Mouse (Mus musculus) midbrain, embryonic 10.5 days (tissue): ENCODE measurements around the gene Myof. TPM values are rescaled to one million over a fixed set of nuclear protein-coding genes. Genes with fewer than 3 reads are reported as not detected.
A peak's percentile ranks its signal among the peaks of the same experiment; 100 is the strongest.

Source experiments
- DNase-seq: peaks from one replicate; pipeline ENCODE4 v3.0.0-alpha.2; 2017; ENCODE audit warnings: low spot score
- H3K27ac ChIP-seq: fragments of 300-500 bp; sonication (generic); replicated peaks from 2 replicates; pipeline ENCODE4 v1.5.1; 2016; ENCODE audit warnings: mild to moderate bottlenecking
- H3K27me3 ChIP-seq: fragments of 300-500 bp; sonication (generic); 2 replicates; pipeline ENCODE4 v1.6.1; 2016; ENCODE audit warnings: low read depth, mild to moderate bottlenecking; ENCODE audit not compliant: poor library complexity, severe bottlenecking
- H3K36me3 ChIP-seq: fragments of 300-500 bp; sonication (generic); 2 replicates; pipeline ENCODE4 v1.6.1; 2016; ENCODE audit warnings: mild to moderate bottlenecking, moderate library complexity
- H3K4me1 ChIP-seq: fragments of 300-500 bp; sonication (generic); 2 replicates; pipeline ENCODE4 v1.6.1; 2016
- H3K4me3 ChIP-seq: fragments of 300-500 bp; sonication (generic); 2 replicates; pipeline ENCODE4 v1.5.1; 2016; ENCODE audit warnings: mild to moderate bottlenecking, moderate library complexity
- H3K9me3 ChIP-seq: fragments of 300-500 bp; sonication (generic); replicated peaks from 2 replicates; pipeline ENCODE4 v1.6.1; 2016; ENCODE audit warnings: mild to moderate bottlenecking
- WGBS: fragments of 180-500 bp; shearing (Covaris S2); methylation state at CpG from one replicate; pipeline ENCODE4 v1.1.7; 2016; 5-methylcytosine and 5-hydroxymethylcytosine counted together
- polyA plus RNA-seq: library from polyadenylated mRNA; unstranded; fragments of >200 nt; fragmentation: Nextera tagmentation; extraction: Ambion mirVana; gene quantifications from 2 replicates; pipeline ENCODE4 v1.2.1, GENCODE M21; 2016

Gene Myof
- polyA plus RNA-seq, 1 experiment from 2014 or later, result 1.5 TPM

DNA sequence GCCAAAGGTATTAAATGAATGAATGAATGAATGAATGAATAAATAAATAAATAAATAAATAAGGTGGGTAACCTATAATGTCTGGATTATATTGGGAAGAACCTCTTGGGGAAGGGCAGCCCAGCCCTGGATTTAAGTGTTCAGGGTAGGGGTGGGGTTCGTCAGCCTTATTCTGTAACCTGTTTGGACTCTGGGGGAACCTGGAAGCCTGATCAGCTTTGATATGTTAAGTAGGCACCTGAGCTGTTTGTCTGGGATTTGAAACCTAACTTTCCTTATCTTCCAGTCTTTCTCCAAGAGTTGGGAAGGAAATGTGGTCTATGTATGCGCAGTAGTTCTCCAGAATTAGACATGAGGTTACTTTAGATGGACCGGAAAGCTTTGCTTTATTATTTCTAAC, 19.8 kb upstream of the Myof start:
- Histone ChIP-seq H3K27me3 (no peaks in the 10 kb centered on the region), H3K4me3 (no peak overlapping the region), H3K36me3 (peaks cover 91% of the 10 kb centered on the region), H3K4me1 (no peaks in the 10 kb centered on the region), H3K27ac (no peak overlapping the region), H3K9me3 (no peaks in the 10 kb centered on the region)
- no peak for DNase-seq
- 89% methylated on average over 3 of the region's 3 CpGs for WGBS

DNA sequence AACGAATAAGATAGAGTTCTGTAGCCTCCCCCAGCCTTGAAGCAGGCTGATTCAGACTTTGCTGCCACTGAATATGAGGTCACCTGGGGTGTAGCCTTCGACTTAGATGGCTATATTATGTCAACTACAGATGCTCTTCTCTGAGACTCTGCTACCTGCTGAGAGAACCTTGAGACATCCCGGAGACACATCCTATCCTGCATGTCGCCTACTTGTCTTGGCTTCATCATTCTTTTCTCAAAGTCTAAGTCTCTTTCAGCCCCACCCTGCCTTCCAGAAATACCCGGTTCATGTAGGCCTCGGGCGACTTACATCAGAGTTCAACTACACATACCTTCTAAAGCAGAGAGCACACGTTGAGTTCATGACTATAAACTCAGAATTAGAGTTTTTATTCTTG, 13.6 kb upstream of the Myof start:
- peaks cover 52% of the 10 kb centered on the region for H3K36me3 ChIP-seq
- DNase-seq, result no peak
- peaks cover 23% of the 10 kb centered on the region for H3K4me1 ChIP-seq
- WGBS, result 89% methylated on average over 8 of the region's 8 CpGs
- no peaks in the 10 kb centered on the region for H3K9me3 ChIP-seq
- peak overlapping the region; percentile 79; the same call in 1 of the 2 replicates for H3K4me3 ChIP-seq
- no peak overlapping the region for H3K27ac ChIP-seq
- no peaks in the 10 kb centered on the region for H3K27me3 ChIP-seq

DNA sequence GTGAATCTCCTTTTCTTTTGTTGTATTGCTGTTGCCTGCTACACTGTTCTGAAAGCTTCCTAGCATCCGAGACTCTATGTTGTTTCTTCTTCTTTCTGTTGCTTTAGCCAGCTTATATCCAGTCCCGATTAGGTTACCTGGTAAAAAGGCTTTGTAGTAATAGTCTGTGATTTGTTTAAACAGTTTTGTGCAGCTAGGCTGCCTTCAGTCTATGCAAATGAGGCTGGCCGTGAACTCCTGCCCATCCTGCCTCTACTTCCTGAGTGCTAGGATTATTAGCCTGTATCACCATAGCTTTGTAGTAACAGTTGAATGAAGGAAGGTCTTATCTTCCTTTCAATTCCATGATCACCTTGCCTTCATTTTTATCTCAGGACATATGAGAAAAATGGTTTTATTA, 12.9 kb upstream of the Myof start:
- no peaks in the 10 kb centered on the region for H3K9me3 ChIP-seq
- no peaks in the 10 kb centered on the region for H3K27me3 ChIP-seq
- H3K36me3 ChIP-seq, result peaks cover 46% of the 10 kb centered on the region
- no peak for DNase-seq
- H3K4me3 ChIP-seq, result peak overlapping the region; percentile 79
- H3K4me1 ChIP-seq, result peaks cover 23% of the 10 kb centered on the region
- H3K27ac ChIP-seq, result peak overlapping the region; percentile 93; the same call in 1 of the 2 replicates
- 64% methylated on average over 3 of the region's 3 CpGs for WGBS

DNA sequence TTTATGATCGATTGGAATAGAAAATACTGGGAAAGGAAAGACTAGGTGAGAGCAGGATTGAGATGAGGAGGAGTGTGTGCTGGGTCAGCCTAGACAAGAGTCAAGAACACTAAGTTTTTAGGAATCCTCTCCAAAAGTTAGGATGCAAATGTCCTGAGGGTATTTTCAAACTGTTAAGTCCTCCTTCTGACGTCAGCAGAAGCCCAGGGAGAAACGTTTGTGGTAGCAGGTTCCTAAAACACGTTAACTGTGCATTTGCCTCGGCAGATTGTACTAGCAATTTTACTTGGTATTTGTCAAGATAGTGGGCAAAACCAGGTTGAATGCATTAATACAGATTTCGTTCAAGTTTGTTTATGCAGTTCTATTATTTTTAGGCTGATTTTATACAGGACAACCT, 12.4 kb upstream of the Myof start:
- peaks cover 41% of the 10 kb centered on the region for H3K36me3 ChIP-seq
- H3K4me1 ChIP-seq, result peaks cover 23% of the 10 kb centered on the region
- H3K4me3 ChIP-seq, result peak overlapping the region; percentile 79
- H3K9me3 ChIP-seq, result no peaks in the 10 kb centered on the region
- no peaks in the 10 kb centered on the region for H3K27me3 ChIP-seq
- no peak for DNase-seq
- WGBS, result 27% methylated on average over 6 of the region's 6 CpGs
- peak overlapping the region; percentile 93; the same call in 1 of the 2 replicates for H3K27ac ChIP-seq

DNA sequence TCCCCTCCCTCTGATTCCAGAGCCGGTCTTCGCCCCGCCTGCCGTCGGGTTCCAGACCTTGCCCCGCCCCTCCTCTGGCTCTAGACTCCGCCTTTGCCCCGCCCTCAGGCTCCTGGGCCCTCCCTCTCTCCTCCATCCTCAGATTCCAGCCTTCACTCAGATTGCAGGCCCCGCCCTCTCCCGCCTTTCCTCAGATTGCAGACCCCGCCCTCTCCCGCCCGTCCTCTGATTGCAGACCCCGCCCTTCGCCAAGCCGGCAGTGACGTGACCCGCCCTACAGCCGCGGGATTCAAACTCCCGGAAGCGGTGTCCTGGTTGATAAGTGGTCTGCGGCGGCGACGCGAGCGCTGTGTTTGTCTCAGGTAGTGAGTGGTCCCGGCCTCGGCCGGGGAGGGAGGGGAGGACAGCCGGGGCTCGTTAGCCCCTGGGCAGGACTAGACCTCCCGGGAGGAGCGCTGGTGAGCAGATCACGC, 11.4 kb upstream of the Myof start, which contains the start of gene Cep55:
Gene Cep55 (plus strand): TSS at position 292 of the 473 bp plus-strand sequence.
- H3K9me3 ChIP-seq, result no peaks in the 10 kb centered on the region
- H3K36me3 ChIP-seq, result peaks cover 30% of the 10 kb centered on the region
- peaks cover 23% of the 10 kb centered on the region for H3K4me1 ChIP-seq
- peak within 1 kb of the TSS; percentile 93 for H3K27ac ChIP-seq
- no peaks in the 10 kb centered on the region for H3K27me3 ChIP-seq
- DNase-seq, result peak; percentile 100
- peak within 1 kb of the TSS; percentile 79 for H3K4me3 ChIP-seq
- WGBS, result under 1% methylated on average over 36 of the region's 36 CpGs

DNA sequence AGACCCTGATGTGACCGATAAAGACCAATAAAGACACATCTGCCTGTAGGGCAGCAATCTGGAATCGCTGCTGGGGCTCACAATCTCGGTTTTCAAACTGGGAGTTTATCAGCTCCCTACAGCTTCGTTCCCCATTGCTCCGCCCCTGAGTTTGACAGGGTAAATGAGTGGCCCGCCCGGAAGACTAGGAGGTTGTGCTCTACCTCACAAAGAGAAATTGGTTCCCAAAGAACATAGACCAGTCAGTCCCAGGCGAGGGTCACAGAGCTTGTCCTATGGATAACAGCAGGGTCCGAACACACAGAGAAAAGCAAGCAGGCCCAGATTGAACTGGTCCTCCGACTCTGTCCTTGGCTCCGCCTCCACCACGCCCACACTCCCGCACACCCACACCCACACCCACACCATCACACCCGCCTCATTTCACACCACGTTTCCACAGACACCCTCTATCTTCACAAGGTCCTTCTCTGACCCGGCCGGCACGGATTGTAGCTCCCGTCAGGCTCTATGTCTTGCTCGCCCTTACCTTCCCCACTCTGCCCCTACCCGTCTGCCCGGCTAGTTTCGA, 10.9 kb upstream of the Myof start:
- H3K36me3 ChIP-seq, result peaks cover 25% of the 10 kb centered on the region
- no peak for DNase-seq
- peak overlapping the region; percentile 93 for H3K27ac ChIP-seq
- peaks cover 23% of the 10 kb centered on the region for H3K4me1 ChIP-seq
- under 1% methylated on average over 23 of the region's 23 CpGs for WGBS
- peak overlapping the region; percentile 79 for H3K4me3 ChIP-seq
- no peaks in the 10 kb centered on the region for H3K9me3 ChIP-seq
- no peaks in the 10 kb centered on the region for H3K27me3 ChIP-seq

DNA sequence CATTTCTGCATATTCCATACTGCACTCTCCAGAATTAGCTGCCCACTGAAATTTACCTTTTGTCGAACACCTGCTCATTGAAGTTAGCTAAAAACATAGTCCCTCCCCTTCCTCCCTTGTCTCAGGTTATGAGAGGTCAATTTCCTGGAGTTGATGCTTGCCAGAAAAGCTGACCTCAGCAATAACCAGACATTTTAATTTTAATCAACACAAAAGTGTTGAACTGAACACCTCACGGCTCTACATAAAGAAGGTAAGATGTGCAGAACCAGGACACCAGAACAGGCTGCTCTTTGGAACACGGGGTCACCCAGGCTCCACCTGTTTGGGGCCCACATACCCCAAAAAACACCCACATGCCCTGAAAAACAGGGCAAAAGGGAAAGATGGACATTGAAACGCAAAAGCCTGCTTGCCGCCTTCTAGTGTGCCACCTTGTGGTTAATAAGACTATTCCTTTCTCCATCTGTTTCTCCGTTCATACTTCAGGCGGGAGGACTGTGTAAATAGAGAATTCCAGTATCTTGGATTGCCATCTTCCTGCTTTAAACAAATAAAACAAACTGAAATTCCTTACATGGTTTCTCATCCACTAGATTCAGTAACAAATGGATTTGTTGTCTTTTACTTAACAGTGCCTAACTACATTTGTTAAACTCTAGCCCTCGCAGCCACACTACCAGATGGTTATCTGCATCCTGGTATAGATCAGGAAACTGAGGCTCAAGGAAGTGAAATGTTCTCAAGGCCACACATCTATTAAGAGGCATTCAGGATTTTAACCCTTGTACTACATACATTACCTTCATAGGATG, 10.1 kb upstream of the Myof start:
- Histone ChIP-seq H3K9me3 (no peaks in the 10 kb centered on the region), H3K36me3 (peaks cover 17% of the 10 kb centered on the region), H3K4me3 (peak overlapping the region; percentile 79), H3K27me3 (no peaks in the 10 kb centered on the region), H3K27ac (peak overlapping the region; percentile 93), H3K4me1 (peaks cover 23% of the 10 kb centered on the region)
- 32% methylated on average over 8 of the region's 8 CpGs for WGBS
- no peak for DNase-seq

DNA sequence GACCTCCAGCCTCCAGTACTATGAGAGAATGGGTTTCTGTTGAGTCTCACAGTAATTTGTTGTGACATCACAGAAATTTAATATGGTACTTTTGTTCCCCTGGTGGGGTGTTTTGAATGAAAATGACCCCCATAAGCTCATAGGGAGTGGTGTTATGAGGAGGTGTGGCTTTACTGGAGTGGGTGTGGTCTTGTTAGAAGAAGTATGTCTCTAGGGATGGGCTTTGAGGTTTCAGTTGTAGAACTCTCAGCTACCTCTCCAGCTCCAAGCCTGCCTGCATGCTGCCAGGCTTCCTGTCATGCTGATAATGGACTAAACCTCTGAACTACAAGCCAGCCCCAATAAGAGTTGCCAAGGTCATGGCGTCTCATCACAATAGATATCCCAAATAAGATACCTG, 6.3 kb upstream of the Myof start:
- Histone ChIP-seq H3K27ac (no peak overlapping the region), H3K27me3 (no peaks in the 10 kb centered on the region; the same call in 1 of the 2 replicates), H3K4me1 (peaks cover 7% of the 10 kb centered on the region), H3K36me3 (no peaks in the 10 kb centered on the region), H3K9me3 (no peaks in the 10 kb centered on the region), H3K4me3 (no peak overlapping the region)
- WGBS, result 77% methylated on average over 1 of the region's 1 CpGs
- no peak for DNase-seq

DNA sequence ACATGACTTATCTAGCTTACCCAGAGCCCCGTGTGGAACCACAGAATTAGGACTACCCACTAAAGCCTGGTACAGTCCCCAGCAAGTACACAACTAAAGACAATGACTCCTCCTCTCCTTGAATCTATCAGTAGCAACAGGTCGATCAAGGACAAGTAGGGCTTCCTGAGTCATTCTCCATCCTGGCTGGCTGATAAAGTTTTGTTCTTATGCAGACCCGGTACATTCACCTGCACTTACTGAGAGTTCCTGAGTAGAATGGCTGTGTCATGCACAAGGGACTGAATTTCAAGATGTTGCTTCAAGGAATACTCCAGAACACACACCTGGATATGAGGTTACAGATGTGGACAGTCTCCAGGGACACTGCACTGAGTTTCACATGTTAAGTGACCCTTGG, 1.8 kb upstream of the Myof start:
- no peaks in the 10 kb centered on the region for H3K36me3 ChIP-seq
- peaks cover 41% of the 10 kb centered on the region for H3K27me3 ChIP-seq
- WGBS, result 82% methylated on average over 3 of the region's 3 CpGs
- no peaks in the 10 kb centered on the region for H3K9me3 ChIP-seq
- H3K4me1 ChIP-seq, result peaks cover 16% of the 10 kb centered on the region
- no peak for DNase-seq
- H3K27ac ChIP-seq, result no peak overlapping the region
- no peak overlapping the region for H3K4me3 ChIP-seq

DNA sequence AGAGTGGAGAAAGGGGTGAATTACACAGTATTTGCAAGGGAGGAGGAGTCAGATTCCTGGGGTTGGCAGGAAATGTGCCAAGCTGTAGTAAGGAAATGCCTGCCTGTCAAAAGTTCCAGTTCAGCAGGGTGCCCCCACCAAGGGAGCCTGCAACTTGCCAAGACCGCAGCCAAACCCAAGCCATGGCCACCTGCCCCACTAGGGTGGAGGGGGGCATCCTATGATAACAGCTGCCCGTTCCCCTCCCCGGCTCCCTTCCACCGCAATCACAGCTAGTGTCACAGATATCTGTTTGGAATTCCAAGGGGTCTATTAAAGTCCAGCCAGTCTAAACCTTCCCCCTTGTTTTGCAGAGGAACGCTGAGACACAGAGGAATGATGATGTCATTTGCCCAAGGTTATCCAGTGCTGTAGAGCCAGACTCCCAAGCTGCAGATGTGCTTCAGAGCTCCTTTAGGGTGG, 1.1 kb downstream of the Myof start:
- H3K27ac ChIP-seq, result no peak overlapping the region
- no peaks in the 10 kb centered on the region for H3K36me3 ChIP-seq
- H3K4me1 ChIP-seq, result peaks cover 16% of the 10 kb centered on the region
- no peak for DNase-seq
- no peaks in the 10 kb centered on the region for H3K9me3 ChIP-seq
- H3K4me3 ChIP-seq, result no peak overlapping the region
- H3K27me3 ChIP-seq, result peaks cover 41% of the 10 kb centered on the region
- WGBS, result 44% methylated on average over 5 of the region's 5 CpGs

DNA sequence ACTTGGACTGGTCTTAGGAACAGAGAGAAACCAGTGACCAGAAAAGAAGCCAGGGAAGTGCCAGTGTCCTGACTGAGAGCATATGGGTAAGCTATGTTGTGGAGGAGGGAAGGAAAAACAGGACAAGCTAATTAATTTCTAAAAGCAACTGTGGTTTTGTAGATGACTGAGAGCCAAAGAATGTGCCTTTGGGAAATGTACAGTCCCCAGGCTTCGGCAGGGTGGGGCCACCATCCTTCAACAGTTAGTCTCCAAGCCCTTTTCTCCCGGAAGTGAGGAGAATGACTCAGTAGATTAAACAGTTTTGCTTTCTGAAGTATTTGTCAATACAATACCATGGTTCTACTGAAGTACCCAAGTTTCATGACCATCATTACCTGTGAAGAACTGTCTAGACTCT, 5.1 kb downstream of the Myof start:
- H3K27ac ChIP-seq, result no peak overlapping the region
- H3K4me3 ChIP-seq, result no peak overlapping the region
- peaks cover 30% of the 10 kb centered on the region for H3K27me3 ChIP-seq
- no peak for DNase-seq
- H3K9me3 ChIP-seq, result no peaks in the 10 kb centered on the region
- peaks cover 10% of the 10 kb centered on the region for H3K4me1 ChIP-seq
- WGBS, result 85% methylated on average over 2 of the region's 2 CpGs
- H3K36me3 ChIP-seq, result no peaks in the 10 kb centered on the region

DNA sequence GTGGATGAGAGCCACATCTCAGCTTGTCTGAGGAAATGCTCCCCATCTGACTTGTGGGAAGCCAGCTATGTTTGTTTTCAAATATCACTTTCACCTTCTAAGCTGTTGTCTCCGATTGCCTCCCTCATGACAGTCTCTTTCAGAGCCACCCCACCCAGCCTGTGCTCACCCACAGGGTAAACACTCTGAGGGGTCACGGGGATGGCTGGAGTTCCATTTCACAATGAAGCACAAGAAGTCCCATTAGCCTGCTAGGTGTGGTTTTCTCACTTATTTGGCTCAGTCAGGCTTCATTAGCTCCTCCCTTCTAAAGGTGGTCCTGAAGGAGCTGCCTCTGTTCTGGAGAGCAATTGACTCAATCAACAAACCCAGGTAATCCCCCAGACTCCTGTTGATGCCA, 7.6 kb downstream of the Myof start:
- WGBS, result 75% methylated on average over 2 of the region's 2 CpGs
- H3K9me3 ChIP-seq, result no peaks in the 10 kb centered on the region
- H3K4me3 ChIP-seq, result no peak overlapping the region
- H3K4me1 ChIP-seq, result 0 out of 2 replicates have a peak, but pooled peaks cover 3% of the 10 kb centered on the region
- no peaks in the 10 kb centered on the region for H3K36me3 ChIP-seq
- H3K27ac ChIP-seq, result no peak overlapping the region
- peaks cover 5% of the 10 kb centered on the region for H3K27me3 ChIP-seq
- no peak for DNase-seq

DNA sequence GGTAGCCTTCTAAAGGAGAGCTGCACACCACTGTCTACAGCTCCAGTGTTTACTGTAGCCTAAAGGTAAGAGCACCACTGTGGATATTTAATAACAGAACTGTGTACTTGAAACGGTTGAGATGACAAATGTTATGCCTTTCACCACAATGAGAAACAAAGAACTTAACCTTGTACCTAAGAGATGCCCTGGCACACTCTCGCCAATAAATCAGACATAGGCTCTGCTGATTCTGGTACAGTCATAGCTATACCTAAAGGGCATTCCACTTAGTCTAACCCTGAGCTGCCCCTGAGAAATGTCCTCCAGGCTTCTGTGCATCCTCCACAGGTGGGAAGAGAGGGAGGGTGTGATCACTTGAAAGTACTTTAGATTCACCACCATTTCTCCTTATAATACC, 8.7 kb downstream of the Myof start:
- no peak for DNase-seq
- WGBS, result 85% methylated on average over 2 of the region's 2 CpGs
- H3K36me3 ChIP-seq, result no peaks in the 10 kb centered on the region
- H3K27ac ChIP-seq, result no peak overlapping the region
- H3K9me3 ChIP-seq, result no peaks in the 10 kb centered on the region
- no peaks in the 10 kb centered on the region for H3K27me3 ChIP-seq
- H3K4me1 ChIP-seq, result peaks cover 13% of the 10 kb centered on the region
- no peak overlapping the region for H3K4me3 ChIP-seq
